Mouse (Mus musculus): ENCODE measurements around the gene Pira2. TPM values are rescaled to one million over a fixed set of nuclear protein-coding genes. Genes with fewer than 3 reads are reported as not detected.
"Not testable (repeated sequence)": the region's sequence is repeated elsewhere in the genome, so short reads cannot be mapped to it uniquely, and the experiment has no call there.

The Pira2 gene
- under 1 TPM; 0.17 to 0.55 TPM for total RNA-seq (2021)
- 0.30 and 0.44 TPM in 2 replicates for polyA plus RNA-seq (2012; rRNA removed)
- long read RNA-seq: 0 reads

- not testable (repeated sequence) for DNase-seq
Measured at GRCm38 (mm10) chr7:3844951-3845350, at the start of gene Pira2. TSS of gene Pira2 (minus strand) at chr7:3845051.

- DNase-seq: not testable (repeated sequence)
Measured at GRCm38 (mm10) chr7:3875032-3875431, 30.2 kb upstream of the Pira2 start.

- DNase-seq: not testable (repeated sequence)
Measured at GRCm38 (mm10) chr7:3837854-3838253, 7.0 kb downstream of the Pira2 start.

GRCm38 (mm10) chr7:3830633-3831032 is 14.2 kb downstream of the Pira2 start:
- DNase-seq: not testable (repeated sequence)

- not testable (repeated sequence) for DNase-seq
Measured at GRCm38 (mm10) chr7:3825599-3825998, 19.3 kb downstream of the Pira2 start, which contains the start of gene Gm15448. TSS of gene Gm15448 (minus strand) at chr7:3825687.

GRCm38 (mm10) chr7:3811912-3812311 is 32.9 kb downstream of the Pira2 start:
- DNase-seq: not testable (repeated sequence)

- not testable (repeated sequence) for DNase-seq
Measured at GRCm38 (mm10) chr7:3802935-3803334, 41.9 kb downstream of the Pira2 start.

- not testable (repeated sequence) for DNase-seq
Measured at GRCm38 (mm10) chr7:3799940-3800339, 44.9 kb downstream of the Pira2 start.

- DNase-seq: not testable (repeated sequence)
Measured at GRCm38 (mm10) chr7:3796286-3796685, 48.6 kb downstream of the Pira2 start.

Other genes starting within 250 kb of the Pira2 start
- gene Oscar, start 228.9 kb downstream of the Pira2 start, total RNA-seq (2021): not detected
- 0.38 and 1.0 TPM in 2 replicates for gene Oscar, start 228.9 kb downstream of the Pira2 start, polyA plus RNA-seq (2012; rRNA removed)
- 100 to 1,000 TPM; 829 to 842 TPM for gene Ndufa3, start 227.7 kb downstream of the Pira2 start, total RNA-seq (2021)
- 217 and 245 TPM in 2 replicates for gene Ndufa3, start 227.7 kb downstream of the Pira2 start, polyA plus RNA-seq (2012; rRNA removed)
- 10 to 100 TPM; 24.1 to 26.2 TPM for gene Tfpt, start 215.1 kb downstream of the Pira2 start, total RNA-seq (2021)
- 3.4 and 4.0 TPM in 2 replicates for gene Tfpt, start 215.1 kb downstream of the Pira2 start, polyA plus RNA-seq (2012; rRNA removed)
- 10 to 100 TPM; 36.8 to 53.1 TPM for gene Prpf31, start 215.1 kb downstream of the Pira2 start, total RNA-seq (2021)
- gene Prpf31, start 215.1 kb downstream of the Pira2 start, polyA plus RNA-seq (2012; rRNA removed): 20.5 and 33.7 TPM in 2 replicates
- 10 to 100 TPM; 52.6 to 61.5 TPM for gene Cnot3, start 199.8 kb downstream of the Pira2 start, total RNA-seq (2021)
- 83.3 and 103 TPM in 2 replicates for gene Cnot3, start 199.8 kb downstream of the Pira2 start, polyA plus RNA-seq (2012; rRNA removed)
- 10 to 100 TPM; 13.2 to 14.4 TPM for gene Leng1, start 179.2 kb downstream of the Pira2 start, total RNA-seq (2021)
- gene Leng1, start 179.2 kb downstream of the Pira2 start, polyA plus RNA-seq (2012; rRNA removed): 2.9 and 3.1 TPM in 2 replicates
- gene Tmc4, start 167.5 kb downstream of the Pira2 start, total RNA-seq (2021): 10 to 100 TPM in 1 of 2 experiments, 1 to 10 TPM in 1; 9.3 to 12.5 TPM
- 14.9 and 18.2 TPM in 2 replicates for gene Tmc4, start 167.5 kb downstream of the Pira2 start, polyA plus RNA-seq (2012; rRNA removed)
- gene Tsen34, start 152.2 kb downstream of the Pira2 start, total RNA-seq (2021): 100 to 1,000 TPM in 1 of 2 experiments, 10 to 100 TPM in 1; 80.4 to 106 TPM
- gene Tsen34, start 152.2 kb downstream of the Pira2 start, polyA plus RNA-seq (2012; rRNA removed): 240 and 250 TPM in 2 replicates
- 10 to 100 TPM; 65.4 to 74.4 TPM for gene Mboat7, start 151.5 kb downstream of the Pira2 start, total RNA-seq (2021)
- 102 and 133 TPM in 2 replicates for gene Mboat7, start 151.5 kb downstream of the Pira2 start, polyA plus RNA-seq (2012; rRNA removed)
- 100 to 1,000 TPM; 768 to 988 TPM for gene Rps9, start 141.1 kb downstream of the Pira2 start, total RNA-seq (2021)
- 285 and 318 TPM in 2 replicates for gene Rps9, start 141.1 kb downstream of the Pira2 start, polyA plus RNA-seq (2012; rRNA removed)
- 1 to 10 TPM; 2.4 to 3.2 TPM for gene Pirb, start 124.7 kb downstream of the Pira2 start, total RNA-seq (2021)
- 5.6 and 7.3 TPM in 2 replicates for gene Pirb, start 124.7 kb downstream of the Pira2 start, polyA plus RNA-seq (2012; rRNA removed)
- gene Gm15448, start 19.4 kb downstream of the Pira2 start, total RNA-seq (2021): under 1 TPM; 0.40 to 0.41 TPM
- gene Gm15448, start 19.4 kb downstream of the Pira2 start, polyA plus RNA-seq (2012; rRNA removed): 0.19 TPM in 1 of 2 replicates, not detected in the other
- under 1 TPM; 0.28 to 0.49 TPM for gene Gm14548, start 53.1 kb upstream of the Pira2 start, total RNA-seq (2021)
- gene Gm14548, start 53.1 kb upstream of the Pira2 start, polyA plus RNA-seq (2012; rRNA removed): 0.36 and 0.74 TPM in 2 replicates
- under 1 TPM; 0.38 to 0.49 TPM for gene Lilra6, start 70.5 kb upstream of the Pira2 start, total RNA-seq (2021)
- gene Lilra6, start 70.5 kb upstream of the Pira2 start, polyA plus RNA-seq (2012; rRNA removed): 0.24 and 0.33 TPM in 2 replicates
- 1 to 10 TPM; 2.1 to 4.6 TPM for gene Lair1, start 218.2 kb upstream of the Pira2 start, total RNA-seq (2021)
- 3.0 and 3.8 TPM in 2 replicates for gene Lair1, start 218.2 kb upstream of the Pira2 start, polyA plus RNA-seq (2012; rRNA removed)